Mouse (Mus musculus): ENCODE measurements at regions not wholly inside any gene's neighbourhood (a gene's known extent, or its start where the extent isn't known, plus 50 kb on each side); places are given as distances from the start of the nearest gene placed in this dataset.

DNA sequence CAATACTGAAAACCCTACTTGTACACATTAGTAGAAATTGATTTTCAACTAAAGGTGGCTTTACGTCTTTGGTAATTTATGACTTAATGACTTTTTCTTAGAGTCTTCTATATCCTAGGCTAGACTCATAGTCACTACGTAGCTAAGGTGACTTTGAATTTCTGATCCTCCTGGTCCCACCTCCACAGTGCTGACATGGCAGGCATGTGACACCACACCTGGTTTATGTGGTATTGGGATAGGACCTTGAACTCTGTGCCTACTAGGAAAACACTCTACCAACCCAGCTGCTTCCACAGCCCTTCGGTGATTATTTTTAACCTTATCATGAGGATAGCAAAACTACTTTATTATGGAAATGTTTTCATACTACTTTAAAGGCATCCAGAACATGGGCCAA lies 51.5 kb upstream of the D7Ertd443e start:
- no peak for DNase-seq

GRCm38 (mm10) chr7:134439281-134439680 lies 53.8 kb upstream of the D7Ertd443e start:
- no peak for DNase-seq

GRCm38 (mm10) chr7:134445008-134445806 lies 59.7 kb upstream of the D7Ertd443e start:
- no peak for DNase-seq

DNA sequence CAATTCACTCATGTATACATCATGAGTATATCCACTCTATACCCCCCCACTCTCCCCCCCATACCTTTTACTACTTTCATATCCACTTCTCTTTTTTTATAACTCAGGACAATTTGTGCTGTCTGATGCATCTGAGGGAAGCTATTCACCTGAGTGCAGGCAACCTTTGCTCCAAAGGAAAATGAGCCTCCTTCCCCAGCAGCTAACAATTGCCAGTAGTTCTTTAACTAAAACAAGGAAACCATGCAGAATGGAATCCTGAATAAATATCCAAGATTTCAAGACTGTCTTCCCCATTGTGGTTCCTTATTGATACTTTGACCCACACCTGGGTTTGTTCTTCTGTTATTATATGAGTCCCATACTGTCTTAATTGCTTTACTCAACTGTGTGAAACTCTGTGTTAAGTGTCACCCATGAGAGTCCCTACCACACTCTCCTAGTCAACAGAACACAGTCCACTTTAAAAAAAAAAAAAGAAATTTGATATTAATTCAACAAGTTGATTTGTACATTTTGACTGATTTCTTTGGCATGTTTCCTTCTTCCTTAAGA lies 62.3 kb upstream of the D7Ertd443e start:
- DNase-seq = no peak

DNA sequence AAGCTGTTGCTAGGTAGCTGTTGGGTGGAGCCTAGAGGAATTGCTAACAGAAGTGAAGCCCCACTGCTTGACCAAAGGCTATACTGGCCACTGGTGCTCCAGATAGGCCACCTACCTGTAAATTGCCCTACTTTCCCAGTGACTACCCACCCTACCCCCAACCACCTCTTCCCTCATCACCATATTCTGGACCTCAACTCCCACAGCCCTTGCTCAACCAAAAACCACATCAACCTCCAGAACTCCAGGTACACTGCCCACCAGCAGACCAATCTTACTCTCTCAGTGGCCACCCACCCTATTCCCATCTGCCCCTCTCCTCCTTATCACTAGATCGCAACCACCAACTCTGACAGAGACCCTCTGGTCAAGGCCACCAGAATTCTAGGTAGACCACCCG lies 63.4 kb upstream of the D7Ertd443e start:
- DNase-seq = no peak

GRCm38 (mm10) chr7:134462677-134463076 lies 77.2 kb upstream of the D7Ertd443e start:
- peak; percentile 34 for DNase-seq

DNA sequence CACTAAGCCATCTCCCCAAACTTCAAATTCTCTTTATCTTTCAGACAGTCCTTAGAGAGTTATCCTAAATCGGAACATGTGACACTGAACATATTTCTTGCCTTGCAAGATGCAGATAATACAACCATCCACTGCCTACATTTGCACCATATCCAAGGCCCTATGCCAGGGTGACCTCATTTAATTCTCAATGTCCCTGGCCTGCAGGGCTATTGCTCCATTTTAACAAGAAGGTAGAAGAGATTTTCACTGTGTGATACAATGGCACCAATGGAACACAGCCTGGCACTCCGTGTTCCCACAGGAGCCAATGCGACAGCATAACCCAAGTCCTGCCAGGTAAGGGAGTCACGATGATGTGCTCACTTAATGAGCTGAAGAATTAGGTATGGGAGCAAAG lies 77.9 kb upstream of the D7Ertd443e start:
- DNase-seq = no peak

DNA sequence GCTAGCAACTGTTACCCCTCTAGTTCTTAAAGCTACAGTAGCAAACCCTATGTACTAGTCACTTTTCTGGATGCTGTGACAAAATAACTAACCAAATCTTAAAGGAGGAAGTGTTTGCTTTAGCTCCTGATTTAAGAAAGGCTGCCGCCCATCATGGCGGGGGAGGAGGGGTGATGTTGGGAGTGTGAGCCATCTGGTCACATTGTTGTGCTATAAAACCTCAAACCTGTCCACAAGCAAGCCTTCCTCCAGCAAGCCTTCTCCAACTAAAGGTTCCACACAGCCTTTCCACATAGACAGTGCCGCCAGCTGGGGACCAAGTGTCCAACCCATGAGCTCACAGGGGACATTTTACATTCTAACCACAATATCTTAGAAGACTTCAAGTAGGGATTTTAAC lies 81.8 kb upstream of the D7Ertd443e start:
- DNase-seq = no peak

DNA sequence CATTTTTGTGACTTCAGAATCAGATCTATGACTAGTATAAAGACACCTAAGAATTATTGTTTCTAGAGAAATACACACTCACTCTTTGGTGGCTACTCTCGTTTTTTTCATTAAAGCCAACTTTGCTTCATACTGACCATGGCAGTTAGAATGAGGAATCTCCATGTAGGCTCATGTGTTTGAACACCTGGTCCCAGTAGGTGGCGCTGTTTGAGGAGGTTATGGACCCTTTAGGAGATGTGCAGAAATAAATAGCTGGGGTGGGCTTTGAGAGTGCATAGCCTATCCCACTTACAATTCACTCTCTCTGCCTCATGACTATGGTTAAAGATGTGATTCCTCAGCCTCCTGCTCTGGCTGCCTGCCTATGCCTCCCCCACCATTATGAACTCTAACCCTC lies 85.8 kb upstream of the D7Ertd443e start:
- DNase-seq = peak; percentile 51

GRCm38 (mm10) chr7:134491326-134491725 lies 105.9 kb upstream of the D7Ertd443e start:
- no peak for DNase-seq

DNA sequence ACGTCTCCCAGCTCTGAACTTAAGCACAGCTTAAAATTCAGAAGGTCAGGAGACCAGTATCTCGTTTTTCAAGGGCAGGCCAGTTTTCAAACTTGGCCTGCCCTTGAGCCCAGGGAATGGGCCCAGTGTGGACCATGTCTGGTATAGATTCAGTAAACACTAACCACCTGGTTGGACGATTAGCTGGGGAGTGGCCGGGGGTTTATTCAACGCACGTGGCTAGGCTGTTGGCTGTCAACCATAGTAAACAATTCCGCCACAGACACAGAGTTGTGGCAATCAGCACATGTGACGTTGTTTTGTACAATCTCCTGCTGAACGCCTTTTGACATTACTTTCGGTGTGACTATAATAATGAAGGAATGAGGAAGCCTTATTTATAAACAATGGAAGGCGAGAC lies 111.8 kb upstream of the D7Ertd443e start:
- peak; percentile 43 for DNase-seq

GRCm38 (mm10) chr7:134497870-134498269 lies 112.4 kb upstream of the D7Ertd443e start:
- peak; percentile 25 for DNase-seq

DNA sequence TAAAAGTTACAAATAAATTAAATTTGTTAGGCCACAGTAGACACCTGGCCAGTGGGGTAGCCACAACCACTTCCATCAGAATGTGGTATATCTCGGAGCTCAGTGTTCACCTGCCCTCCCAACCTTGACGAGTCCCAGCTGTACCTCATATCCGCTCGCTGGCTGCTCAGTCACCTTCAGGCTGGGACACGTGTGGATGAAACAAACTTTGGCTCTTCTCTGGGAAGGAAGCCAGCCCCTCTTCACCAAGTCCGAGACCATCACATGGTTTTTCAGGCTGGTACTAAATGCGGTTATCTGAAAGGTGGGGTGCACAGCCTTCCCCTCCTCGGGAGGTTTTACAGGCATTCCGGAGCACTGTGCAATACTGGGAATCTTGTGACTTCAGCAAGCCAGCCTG lies 113.3 kb upstream of the D7Ertd443e start:
- peak; percentile 57 for DNase-seq

DNA sequence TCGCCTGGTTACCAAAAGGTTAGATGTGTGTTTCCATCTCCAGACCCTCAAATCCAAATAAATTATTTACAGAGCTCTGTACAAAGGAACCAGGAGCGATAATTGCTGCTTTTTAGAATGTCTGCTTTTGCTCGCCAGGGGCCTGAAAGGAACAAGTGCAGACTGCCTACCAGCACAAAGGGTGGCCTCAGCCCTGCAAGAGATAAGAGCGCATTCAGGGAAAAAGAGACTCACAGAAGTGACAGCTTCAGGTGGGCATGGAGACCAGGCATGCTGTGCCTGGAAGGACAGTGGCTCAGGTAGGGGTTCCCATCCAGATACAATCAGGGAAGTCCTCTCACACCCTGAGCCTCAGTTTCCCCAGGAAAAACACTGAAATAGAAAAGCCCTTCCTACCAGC lies 114.0 kb upstream of the D7Ertd443e start:
- DNase-seq = no peak

DNA sequence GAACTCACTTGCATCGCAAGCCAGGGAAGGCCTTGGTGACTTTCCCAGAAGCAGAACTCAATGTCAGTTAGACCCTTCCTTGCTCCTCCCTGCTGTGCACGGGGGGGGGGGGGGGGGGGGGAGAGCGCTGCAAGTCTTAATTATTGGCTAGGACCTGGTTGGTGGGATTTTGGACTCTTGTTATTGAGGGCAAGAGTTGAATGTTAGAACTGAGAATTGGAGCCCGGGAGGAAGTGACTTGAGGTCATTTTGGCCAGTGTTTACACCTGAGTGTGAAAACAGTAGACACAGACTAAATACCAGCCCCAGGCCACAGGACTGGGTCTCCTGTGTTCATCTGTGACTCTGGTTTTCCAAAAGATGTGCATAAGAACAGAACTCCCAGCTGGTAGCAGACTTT lies 114.7 kb upstream of the D7Ertd443e start:
- no peak for DNase-seq

DNA sequence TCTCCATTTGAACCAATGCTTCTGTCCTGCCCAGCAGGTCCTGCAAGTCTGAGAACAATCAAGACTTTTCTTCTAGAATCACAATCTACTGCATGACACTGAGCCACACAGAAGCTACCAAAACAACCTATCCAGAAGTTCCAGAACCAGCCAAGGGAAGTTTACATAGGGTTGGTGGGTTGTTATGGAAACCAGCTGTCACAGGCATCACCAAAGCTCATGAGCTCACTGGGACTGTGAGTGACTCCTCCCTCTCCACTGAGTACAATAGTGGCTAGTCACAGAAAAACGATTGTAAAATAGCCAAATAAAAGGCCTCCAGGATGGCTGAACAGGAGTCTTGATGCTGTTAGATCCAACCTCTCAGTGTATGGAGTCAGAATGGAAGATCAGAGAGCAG lies 115.6 kb upstream of the D7Ertd443e start:
- DNase-seq = no peak

GRCm38 (mm10) chr7:134510333-134510928 lies 125.0 kb upstream of the D7Ertd443e start:
- DNase-seq = no peak

DNA sequence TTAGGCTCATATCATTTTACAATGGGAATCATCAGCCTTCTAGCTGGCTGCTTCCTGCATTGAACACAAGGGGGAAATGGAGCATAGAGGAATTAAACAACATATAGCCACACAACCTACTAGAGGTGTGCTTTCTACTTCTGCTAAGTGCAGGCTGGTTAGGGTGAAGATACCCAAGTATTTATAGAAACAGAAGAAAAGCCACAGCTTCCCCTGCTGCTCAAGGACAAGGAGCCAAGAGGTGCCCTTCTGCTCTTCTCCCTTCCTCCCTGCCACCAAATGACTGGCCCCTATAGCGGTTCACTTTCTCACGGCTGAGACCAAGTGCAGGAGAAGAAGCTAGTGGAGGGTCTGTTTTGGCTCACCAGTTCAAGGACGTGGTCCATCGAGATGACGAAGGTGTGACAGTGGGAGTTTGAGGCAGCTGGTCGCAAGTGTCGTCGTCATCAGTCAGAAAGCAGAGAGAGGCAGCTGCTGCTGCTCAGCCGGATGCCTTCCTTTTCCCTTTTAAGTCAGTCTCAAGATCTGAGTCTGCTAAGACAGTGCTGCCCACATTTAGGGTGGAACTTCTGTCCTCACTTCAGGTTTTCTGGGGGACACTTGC lies 134.0 kb upstream of the D7Ertd443e start:
- DNase-seq = no peak

DNA sequence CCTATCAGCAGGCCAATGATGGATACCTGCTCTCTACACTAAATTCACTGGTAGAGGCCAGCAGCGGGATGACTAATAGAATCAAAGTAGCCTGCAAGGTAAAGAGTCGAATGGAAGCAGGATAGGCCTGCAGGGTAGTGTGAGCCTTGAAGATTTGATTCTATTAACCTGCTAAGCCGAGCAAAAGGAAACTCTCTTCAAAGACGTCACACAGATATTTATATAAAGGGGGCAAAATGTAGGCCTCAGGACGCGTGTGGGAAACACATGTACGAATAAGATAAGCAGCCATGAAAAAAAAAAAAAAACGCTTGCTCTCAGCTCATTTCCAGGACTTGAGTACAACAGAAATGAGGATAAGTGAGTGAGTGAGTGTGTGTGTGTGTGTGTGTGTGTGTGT lies 138.4 kb upstream of the D7Ertd443e start:
- DNase-seq = no peak

GRCm38 (mm10) chr7:134525041-134525440 lies 139.6 kb upstream of the D7Ertd443e start:
- no peak for DNase-seq

GRCm38 (mm10) chr7:134525461-134525860 lies 140.0 kb upstream of the D7Ertd443e start:
- no peak for DNase-seq

- no peak for DNase-seq
Observed at GRCm38 (mm10) chr7:134527351-134527750, 141.9 kb upstream of the D7Ertd443e start.

DNA sequence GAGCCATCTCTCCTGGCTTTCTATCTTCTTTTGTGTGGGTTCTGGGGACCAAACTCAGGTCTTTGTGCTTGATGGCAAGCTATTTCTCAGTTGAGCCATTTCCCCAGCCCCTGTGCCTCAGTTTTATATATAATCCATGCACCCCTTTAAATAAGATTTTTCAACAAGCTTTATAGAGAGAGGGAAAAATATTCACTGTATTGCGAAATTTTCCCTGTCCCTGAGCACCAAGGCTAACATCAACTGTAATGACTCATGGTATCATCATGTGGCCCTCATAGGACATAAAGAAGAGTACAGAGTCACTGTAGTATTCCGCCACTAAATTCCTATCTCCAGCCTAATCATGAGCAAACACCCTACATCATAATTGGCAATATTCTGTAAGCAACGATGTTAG lies 142.4 kb upstream of the Dock1 start:
- DNase-seq = no peak

GRCm38 (mm10) chr7:134534821-134535220 lies 135.6 kb upstream of the Dock1 start:
- no peak for DNase-seq
